In genomic region chr11:86395100-86395499, GRCm38 (mm10) we compare ENCODE assay signal across 13 mouse cellular contexts. TPM values are rescaled to one million over a fixed set of nuclear protein-coding genes. Genes with fewer than 3 reads are reported as not detected.
DNase-seq lines count a peak whose midpoint lies in the region; ATAC-seq lines count a peak whose summit lies in the region.
"Had no signal": no experiment of that assay in that cellular context is flagged by ENCODE, and none has a peak within 500 bp of the region (broad histone marks: within the 10 kb centered on the region; RNA-seq: fewer than 3 reads in every experiment).

No protein-coding gene starts in this region.

- no peak for DNase-seq in kidney, postnatal 4 days
- DNase-seq in urinary bladder, adult 18-20 months (ENCODE audit: low spot score in 2 of 2): no peak

- ATAC-seq in kidney, embryonic 16.5 days (ENCODE audit: low FRiP score, low TSS enrichment): no peak
- peak; percentile 31; the same call in 1 of the 2 replicates for ATAC-seq in intestine, embryonic 15.5 days
- ATAC-seq in liver, embryonic 16.5 days (ENCODE audit: low read depth): peak; percentile 49; the same call in 1 of the 2 replicates
- ATAC-seq in stomach, embryonic 16.5 days (ENCODE audit: insufficient read depth, low FRiP score): no peak
- ATAC-seq in activated CD4-positive, CD25-positive, alpha-beta regulatory T cell, adult 4 months: no peak
- no peak for ATAC-seq in kidney, embryonic 15.5 days (replicated peaks; ENCODE audit: low FRiP score)

- peak overlapping the region; percentile 44; the same call in 1 of the 2 replicates for H3K4me2 ChIP-seq in kidney, embryonic 16.5 days (replicated peaks; ENCODE audit: low read depth, low read length)
- peak overlapping the region; percentile 42 for H3K4me2 ChIP-seq in intestine, embryonic 15.5 days (replicated peaks)
- H3K4me2 ChIP-seq in liver, embryonic 16.5 days (ENCODE audit: low read depth, low read length): peak overlapping the region; percentile 58
- H3K4me2 ChIP-seq in stomach, embryonic 16.5 days (ENCODE audit: low read depth, low read length): peak overlapping the region; percentile 41
- H3K4me2 ChIP-seq in kidney, embryonic 15.5 days: no peak overlapping the region
- H3K4me2 ChIP-seq: hindbrain, embryonic 15.5 days; midbrain, embryonic 12.5 days; neural tube, embryonic 13.5 days had no signal

- no peaks in the 10 kb centered on the region for H3K27me3 ChIP-seq in kidney, embryonic 16.5 days (ENCODE audit: insufficient read depth, low read length)
- no peaks in the 10 kb centered on the region for H3K27me3 ChIP-seq in intestine, embryonic 15.5 days (replicated peaks)
- no peaks in the 10 kb centered on the region for H3K27me3 ChIP-seq in liver, embryonic 16.5 days (ENCODE audit: control insufficient read depth, insufficient read depth, low read depth, low read length)
- H3K27me3 ChIP-seq in stomach, embryonic 16.5 days (ENCODE audit: control insufficient read depth, insufficient read depth, low read length): no peaks in the 10 kb centered on the region
- H3K27me3 ChIP-seq in kidney, embryonic 15.5 days: no peaks in the 10 kb centered on the region
- H3K27me3 ChIP-seq: heart, embryonic 13.5 days; hindbrain, embryonic 15.5 days; midbrain, embryonic 12.5 days; neural tube, embryonic 13.5 days had no signal

- no peak overlapping the region for H3K4me3 ChIP-seq in kidney, embryonic 16.5 days (ENCODE audit: low read length)
- no peak overlapping the region for H3K4me3 ChIP-seq in intestine, embryonic 15.5 days (replicated peaks)
- no peak overlapping the region for H3K4me3 ChIP-seq in liver, embryonic 16.5 days (ENCODE audit: low read depth, low read length)
- H3K4me3 ChIP-seq in stomach, embryonic 16.5 days (replicated peaks; ENCODE audit: low read length): no peak overlapping the region
- H3K4me3 ChIP-seq in kidney, embryonic 15.5 days (replicated peaks): no peak overlapping the region
- H3K4me3 ChIP-seq: hindbrain, embryonic 15.5 days; midbrain, embryonic 12.5 days; neural tube, embryonic 13.5 days had no signal

- no peaks in the 10 kb centered on the region for H3K36me3 ChIP-seq in kidney, embryonic 16.5 days (ENCODE audit: insufficient read depth, low read length)
- no peaks in the 10 kb centered on the region for H3K36me3 ChIP-seq in intestine, embryonic 15.5 days
- H3K36me3 ChIP-seq in liver, embryonic 16.5 days (ENCODE audit: control insufficient read depth, insufficient read depth): no peaks in the 10 kb centered on the region
- no peaks in the 10 kb centered on the region for H3K36me3 ChIP-seq in stomach, embryonic 16.5 days (ENCODE audit: control insufficient read depth, insufficient read depth, low read length)
- H3K36me3 ChIP-seq in kidney, embryonic 15.5 days: no peaks in the 10 kb centered on the region
- H3K36me3 ChIP-seq: heart, embryonic 13.5 days; hindbrain, embryonic 15.5 days; midbrain, embryonic 12.5 days; neural tube, embryonic 13.5 days had no signal

- H3K9me3 ChIP-seq in kidney, embryonic 16.5 days (ENCODE audit: low read length): no peaks in the 10 kb centered on the region
- H3K9me3 ChIP-seq in intestine, embryonic 15.5 days: no peaks in the 10 kb centered on the region
- H3K9me3 ChIP-seq in liver, embryonic 16.5 days (replicated peaks; ENCODE audit: control insufficient read depth, low read length): no peaks in the 10 kb centered on the region
- no peaks in the 10 kb centered on the region for H3K9me3 ChIP-seq in stomach, embryonic 16.5 days (replicated peaks; ENCODE audit: control insufficient read depth, low read length)
- no peaks in the 10 kb centered on the region for H3K9me3 ChIP-seq in kidney, embryonic 15.5 days (replicated peaks)
- H3K9me3 ChIP-seq: heart, embryonic 13.5 days; hindbrain, embryonic 15.5 days; midbrain, embryonic 12.5 days; neural tube, embryonic 13.5 days had no signal

- H3K4me1 ChIP-seq in kidney, embryonic 16.5 days (ENCODE audit: insufficient read depth, low read length): peaks cover 17% of the 10 kb centered on the region
- peaks cover 8% of the 10 kb centered on the region; the same call in 1 of the 2 replicates for H3K4me1 ChIP-seq in intestine, embryonic 15.5 days (replicated peaks)
- H3K4me1 ChIP-seq in liver, embryonic 16.5 days (ENCODE audit: control insufficient read depth, low read depth, low read length): peaks cover 20% of the 10 kb centered on the region
- H3K4me1 ChIP-seq in stomach, embryonic 16.5 days (ENCODE audit: control insufficient read depth, insufficient read depth, low read length): 0 out of 2 replicates have a peak, but pooled peaks cover 2% of the 10 kb centered on the region
- H3K4me1 ChIP-seq in kidney, embryonic 15.5 days: peaks cover 19% of the 10 kb centered on the region
- H3K4me1 ChIP-seq: hindbrain, embryonic 15.5 days had no signal

- WGBS in kidney, embryonic 16.5 days: 72% methylated on average over 4 of the region's 4 CpGs
- 61% methylated on average over 4 of the region's 4 CpGs for WGBS in intestine, embryonic 15.5 days
- 29% methylated on average over 4 of the region's 4 CpGs for WGBS in liver, embryonic 16.5 days (ENCODE audit: insufficient replicate concordance)
- 67% methylated on average over 4 of the region's 4 CpGs for WGBS in stomach, embryonic 16.5 days
- WGBS in kidney, embryonic 15.5 days: 77% methylated on average over 4 of the region's 4 CpGs

- no peak overlapping the region for H3K27ac ChIP-seq in kidney, embryonic 16.5 days (ENCODE audit: low read length)
- H3K27ac ChIP-seq in intestine, embryonic 15.5 days: peak overlapping the region; percentile 72
- H3K27ac ChIP-seq in liver, embryonic 16.5 days (ENCODE audit: low read length): no peak overlapping the region
- no peak overlapping the region for H3K27ac ChIP-seq in stomach, embryonic 16.5 days (ENCODE audit: low read length)
- H3K27ac ChIP-seq in kidney, embryonic 15.5 days: no peak overlapping the region
- H3K27ac ChIP-seq: heart, embryonic 13.5 days; hindbrain, embryonic 15.5 days; midbrain, embryonic 12.5 days; neural tube, embryonic 13.5 days had no signal

- no peak overlapping the region for H3K9ac ChIP-seq in kidney, embryonic 16.5 days (replicated peaks; ENCODE audit: low read length)
- H3K9ac ChIP-seq in intestine, embryonic 15.5 days: no peak overlapping the region
- no peak overlapping the region; the same call in 1 of the 2 replicates for H3K9ac ChIP-seq in liver, embryonic 16.5 days (ENCODE audit: low read depth, low read length)
- H3K9ac ChIP-seq in stomach, embryonic 16.5 days (ENCODE audit: low read length): no peak overlapping the region
- no peak overlapping the region for H3K9ac ChIP-seq in kidney, embryonic 15.5 days
- H3K9ac ChIP-seq: forebrain, postnatal 0 days; hindbrain, embryonic 15.5 days; midbrain, embryonic 12.5 days; neural tube, embryonic 13.5 days had no signal

RNA-seq across cellular contexts. Expression of gene Med13, which starts 37.7 kb away (rescaled TPM):
- polyA plus RNA-seq in kidney, embryonic 16.5 days (2015; fragmentation: Nextera tagmentation; extraction: Ambion mirVana): 8.1 and 8.9 TPM in 2 replicates
- polyA plus RNA-seq in intestine, embryonic 15.5 days (2015; fragmentation: Nextera tagmentation; extraction: Ambion mirVana): 7.0 and 9.0 TPM in 2 replicates
- polyA plus RNA-seq in liver, embryonic 16.5 days (2015; fragmentation: Nextera tagmentation; extraction: Ambion mirVana): 3.0 and 3.5 TPM in 2 replicates
- 7.2 and 9.1 TPM in 2 replicates for polyA plus RNA-seq in stomach, embryonic 16.5 days (2015; fragmentation: Nextera tagmentation; extraction: Ambion mirVana)
- polyA plus RNA-seq in activated CD4-positive, CD25-positive, alpha-beta regulatory T cell, adult 4 months (2017; shearing (Covaris generic)): 10 to 100 TPM in 1 of 2 experiments, 1 to 10 TPM in 1; 8.5 to 11.0 TPM
- 8.5 and 10.2 TPM in 2 replicates for polyA plus RNA-seq in kidney, embryonic 15.5 days (2015; fragmentation: Nextera tagmentation; extraction: Ambion mirVana)

Comparison
In these comparisons a context has a peak if more than half of its experiments do, and no peak if none do; other contexts are left out.
1. ATAC-seq: peak in intestine, embryonic 15.5 days (single experiment) and liver, embryonic 16.5 days (single experiment); none in kidney, embryonic 16.5 days (single experiment), stomach, embryonic 16.5 days (single experiment), activated CD4-positive, CD25-positive, alpha-beta regulatory T cell, adult 4 months (single experiment) and kidney, embryonic 15.5 days (single experiment).